Mouse (Mus musculus) cerebellum, adult 11 months (tissue): Measurements from ENCODE around the gene Ptgir.

Experiments used
- DNase-seq: peaks from one replicate; pipeline ENCODE4 v3.0.0; 2022

Ptgir gene

GRCm38 (mm10) chr7:16918014-16918413, 11.7 kb downstream of the Ptgir start:
- DNase-seq: no peak

- DNase-seq: no peak
Measured at GRCm38 (mm10) chr7:16918670-16919069, 12.4 kb downstream of the Ptgir start.

- DNase-seq: no peak
Measured at GRCm38 (mm10) chr7:16919395-16920149, 13.3 kb downstream of the Ptgir start.

- no peak for DNase-seq
Measured at GRCm38 (mm10) chr7:16920150-16920579, 13.9 kb downstream of the Ptgir start.

- DNase-seq: no peak
Measured at GRCm38 (mm10) chr7:16920818-16921791, 14.8 kb downstream of the Ptgir start.

- peak; percentile 56 for DNase-seq
Measured at GRCm38 (mm10) chr7:16921881-16922335, 15.6 kb downstream of the Ptgir start.

GRCm38 (mm10) chr7:16922360-16922973, 16.2 kb downstream of the Ptgir start:
- peak; percentile 62 for DNase-seq

- DNase-seq: peak; percentile 66
Measured at GRCm38 (mm10) chr7:16923283-16924036, 17.2 kb downstream of the Ptgir start.

- DNase-seq: peak; percentile 100
Measured at GRCm38 (mm10) chr7:16924037-16924834, 17.9 kb downstream of the Ptgir start, which contains the start of gene Calm3. Gene Calm3 (minus strand): TSS chr7:16924114.

GRCm38 (mm10) chr7:16928341-16928740, 22.1 kb downstream of the Ptgir start:
- DNase-seq: no peak

GRCm38 (mm10) chr7:16930850-16931249, 24.6 kb downstream of the Ptgir start:
- peak; percentile 78 for DNase-seq

- DNase-seq: peak; percentile 88
Measured at GRCm38 (mm10) chr7:16931968-16932627, 25.8 kb downstream of the Ptgir start.

- DNase-seq: peak; percentile 75
Measured at GRCm38 (mm10) chr7:16932704-16933577, 26.7 kb downstream of the Ptgir start.

GRCm38 (mm10) chr7:16937312-16937711, 31.0 kb downstream of the Ptgir start:
- DNase-seq: no peak

GRCm38 (mm10) chr7:16938117-16938791, 32.0 kb downstream of the Ptgir start:
- DNase-seq: no peak

GRCm38 (mm10) chr7:16940292-16940691, 34.0 kb downstream of the Ptgir start:
- DNase-seq: no peak

- DNase-seq: no peak
Measured at GRCm38 (mm10) chr7:16942861-16943260, 36.6 kb downstream of the Ptgir start.

GRCm38 (mm10) chr7:16944061-16944807, 37.9 kb downstream of the Ptgir start, which contains the start of gene Pnmal2:
Gene Pnmal2 (plus strand): TSS chr7:16944682.
- peak; percentile 91 for DNase-seq
